Mouse (Mus musculus) CD8-positive naive resting alpha-beta T cell, adult 57 days (primary cell): ENCODE results near the gene Csrp3. TPM values are rescaled to one million over a fixed set of nuclear protein-coding genes. Genes with fewer than 3 reads are reported as not detected.

Experiments used
- total RNA-seq: library from RNA; stranded (reverse); gene quantifications from one replicate; pipeline ENCODE4 v1.2.4, GENCODE M21; 2023

Csrp3 gene
- total RNA-seq = not detected

GRCm38 (mm10) chr7:48847820-48848650 is at the start of gene Csrp3:
Gene Csrp3, minus strand, starts transcription at chr7:48848033.

GRCm38 (mm10) chr7:48881486-48881885 is 33.7 kb upstream of the Csrp3 start, which contains the start of gene E2f8:
Gene E2f8, minus strand, starts transcription at chr7:48881596.

GRCm38 (mm10) chr7:48788851-48789572 is 58.8 kb downstream of the Csrp3 start, which contains the start of gene Zdhhc13:
Gene Zdhhc13, plus strand, starts transcription at chr7:48789003.

Other genes with a start within 250 kb of the Csrp3 start
- gene Mrgprb3, start 204.2 kb downstream of the Csrp3 start, total RNA-seq = not detected
- 32.2 TPM for gene Zdhhc13, start 59.0 kb downstream of the Csrp3 start, total RNA-seq
- not detected for gene E2f8, start 33.6 kb upstream of the Csrp3 start, total RNA-seq
- gene Nav2, start 60.7 kb upstream of the Csrp3 start, total RNA-seq = 1.3 TPM